Mouse (Mus musculus) CH12F3 (cell line): ENCODE data around the gene Zswim5.
"Not testable (repeated sequence)": the region's sequence is repeated elsewhere in the genome, so short reads cannot be mapped to it uniquely, and the experiment has no call there.

Source experiments
- in situ Hi-C: fragments of 300-500 bp; cut with MboI; formaldehyde crosslinking; loops from 2 replicates; pipeline ENCODE4 v1.14.3; 2020; ENCODE audit warnings: low sequenced_read_pairs

Zswim5 gene

DNA sequence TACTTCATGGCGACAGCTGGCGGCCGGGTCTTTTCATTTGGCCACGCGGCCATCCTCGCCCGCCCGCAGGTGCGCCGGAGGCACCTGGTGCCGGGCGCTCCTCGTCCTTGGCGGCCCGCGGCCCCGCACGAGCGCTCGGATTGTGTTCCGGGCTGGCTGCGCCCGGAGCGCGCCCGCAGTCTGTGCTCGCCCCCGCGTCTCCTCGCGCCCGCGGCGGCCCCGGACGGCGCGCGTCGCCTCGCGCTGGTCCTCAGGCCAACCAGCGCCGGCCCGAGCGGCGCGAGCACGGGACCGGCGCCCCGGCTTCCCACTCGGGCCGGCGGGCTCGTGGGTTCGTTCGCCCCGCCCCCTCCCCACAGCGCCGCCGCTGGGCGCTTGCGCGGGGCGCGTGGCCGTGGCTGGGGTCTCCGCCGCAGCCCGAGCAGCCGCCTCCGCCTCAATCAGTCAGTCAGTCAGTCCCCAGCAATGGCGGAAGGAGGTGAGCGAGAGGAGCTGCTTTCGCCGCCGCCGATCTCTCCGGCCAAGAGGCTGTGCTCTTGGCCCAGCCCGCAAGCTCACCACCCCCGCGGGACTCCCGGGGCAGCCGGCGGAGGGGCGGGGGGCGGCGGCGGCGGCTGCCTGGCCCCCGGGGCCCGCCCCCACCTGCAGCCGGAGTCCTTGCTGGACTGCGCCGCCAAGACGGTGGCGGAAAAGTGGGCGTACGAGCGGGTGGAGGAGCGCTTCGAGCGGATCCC, at the start of gene Zswim5:
Gene Zswim5 (plus strand): TSS at position 382 of the 734 bp plus-strand sequence.
- in situ Hi-C loops = no loop called here

DNA sequence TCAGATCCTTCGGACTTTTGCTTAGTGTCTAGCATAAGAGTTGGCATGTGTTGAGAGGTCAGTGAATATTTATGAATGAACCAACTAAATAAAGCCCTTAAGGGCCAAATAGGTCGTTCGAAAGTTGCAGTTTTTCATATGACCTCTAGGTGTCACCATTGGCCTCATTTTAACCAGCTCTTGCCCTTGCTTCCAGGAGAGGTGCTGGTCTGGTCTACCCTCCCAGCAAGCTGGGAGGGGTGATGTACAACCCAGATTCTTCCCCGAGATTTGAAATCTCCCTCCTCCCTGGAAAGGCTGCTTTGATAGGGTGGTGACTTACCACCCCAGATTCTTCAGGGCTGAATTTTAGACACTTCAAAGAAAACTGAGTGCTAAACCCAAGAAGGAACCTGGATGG, 49.4 kb upstream of the Zswim5 start:
- in situ Hi-C loops = no loop called here

DNA sequence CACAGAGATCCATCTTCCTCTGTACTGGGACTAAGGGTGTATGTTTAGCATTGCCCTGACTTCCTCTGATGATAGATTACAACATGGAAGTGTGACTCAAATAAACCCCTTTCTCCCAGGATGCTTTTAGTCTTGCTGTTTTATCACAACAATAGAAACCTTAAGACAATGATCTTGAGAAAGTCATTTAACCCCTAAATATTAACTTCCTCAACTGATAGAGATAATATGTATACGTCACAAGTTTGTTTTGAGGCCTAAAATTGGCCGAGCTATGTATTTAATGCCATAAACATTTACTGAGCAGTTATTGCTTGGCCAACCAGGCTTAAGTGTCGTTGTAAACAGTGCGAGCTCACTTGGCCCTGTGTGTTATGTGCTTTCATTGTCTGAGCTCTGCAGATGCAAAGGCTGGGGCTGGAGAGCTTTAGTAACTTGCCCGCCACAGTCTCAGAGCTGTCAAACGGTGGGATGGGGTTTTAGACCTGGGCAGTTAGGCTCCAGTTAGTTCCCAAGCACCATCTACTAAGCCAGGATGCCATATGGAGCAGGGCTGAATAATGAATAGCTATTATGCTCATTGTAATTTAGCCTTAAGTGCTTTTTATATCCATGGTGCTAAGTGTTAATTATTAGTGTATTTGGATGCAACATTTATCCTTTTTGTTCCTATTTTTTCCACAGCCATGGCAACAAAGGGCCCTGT, 47.7 kb upstream of the Zswim5 start:
- in situ Hi-C loops = loop anchor here (5.0 kb wide), 1 partner anchor 163 kb away; the partner anchor contains the start of gene Urod

DNA sequence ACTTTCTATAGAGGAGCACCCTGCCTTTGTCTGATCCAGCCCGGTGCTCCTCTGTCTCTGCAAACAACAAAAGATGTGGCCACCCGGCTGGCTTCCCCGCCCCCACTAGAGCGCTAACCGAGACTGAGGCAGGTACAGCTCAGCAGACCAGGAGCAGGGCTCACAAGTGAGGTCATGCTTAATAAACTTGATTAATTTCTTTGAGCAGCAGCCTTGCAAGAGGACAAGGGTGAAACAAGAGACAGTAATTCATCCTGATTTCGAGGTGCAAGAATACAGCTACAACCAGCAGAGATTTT, 47.2 kb upstream of the Zswim5 start:
- in situ Hi-C loops = loop anchor here (5.0 kb wide), 1 partner anchor 162 kb away; the partner anchor contains the start of gene Urod

DNA sequence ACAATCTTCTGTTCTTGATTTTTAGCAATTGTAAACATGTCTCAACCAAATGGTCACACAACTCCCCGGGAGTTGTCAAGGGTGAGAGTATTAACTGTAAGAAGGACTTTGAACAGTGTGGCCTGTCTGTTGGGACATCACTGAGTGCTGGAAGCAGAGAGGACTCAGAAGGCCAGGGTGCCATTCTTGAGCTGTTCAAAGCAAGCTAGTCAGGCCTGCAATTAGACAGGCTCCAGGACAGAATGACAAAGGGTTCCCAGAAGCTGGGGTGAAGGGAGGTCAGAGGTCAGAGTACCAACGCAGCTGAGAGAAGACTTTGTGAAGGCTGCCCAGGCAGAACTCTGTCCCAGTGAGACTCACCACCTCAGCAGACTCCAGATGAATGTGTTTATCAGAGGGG, 38.2 kb upstream of the Zswim5 start:
- in situ Hi-C loops = no loop called here

DNA sequence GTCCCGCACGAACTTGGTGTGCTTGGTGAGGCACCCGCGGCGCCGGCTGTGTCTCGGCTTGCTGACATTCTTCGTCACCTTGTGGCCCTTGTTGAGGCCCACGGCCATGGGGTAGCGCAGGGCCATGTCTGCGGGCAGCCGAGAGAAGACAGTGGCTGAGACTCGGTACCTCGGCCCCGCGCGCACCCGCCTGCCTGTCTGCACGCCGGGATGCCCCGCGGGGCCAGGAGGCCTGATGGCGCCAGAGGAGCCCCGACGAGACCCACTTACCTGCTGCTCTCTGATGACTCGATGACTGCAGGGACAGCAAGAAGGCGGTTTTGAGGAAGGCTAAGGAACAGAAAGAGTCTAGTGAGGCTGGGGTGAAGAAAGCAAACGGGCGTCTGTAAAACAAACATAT, 37.1 kb upstream of the Zswim5 start:
- in situ Hi-C loops = not testable (repeated sequence)

DNA sequence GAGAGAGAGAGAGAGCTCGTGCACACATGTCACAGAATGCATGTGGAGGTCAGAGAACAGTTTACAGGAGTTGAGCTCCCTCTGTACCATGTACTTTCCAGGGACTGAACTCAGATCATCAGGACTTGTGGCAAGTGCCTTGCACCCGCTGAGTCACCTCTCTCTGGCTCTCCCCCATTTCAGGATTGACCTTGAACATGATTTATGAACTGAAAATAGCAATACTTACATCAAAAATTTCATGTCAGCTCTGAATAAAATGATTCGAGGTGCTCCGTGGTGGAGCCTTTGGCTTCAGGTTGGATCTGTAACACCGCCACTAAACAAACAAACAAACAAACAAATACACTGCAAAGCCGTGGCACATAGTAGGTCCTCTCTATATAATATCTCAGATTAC, 36.3 kb upstream of the Zswim5 start:
- in situ Hi-C loops = no loop called here

DNA sequence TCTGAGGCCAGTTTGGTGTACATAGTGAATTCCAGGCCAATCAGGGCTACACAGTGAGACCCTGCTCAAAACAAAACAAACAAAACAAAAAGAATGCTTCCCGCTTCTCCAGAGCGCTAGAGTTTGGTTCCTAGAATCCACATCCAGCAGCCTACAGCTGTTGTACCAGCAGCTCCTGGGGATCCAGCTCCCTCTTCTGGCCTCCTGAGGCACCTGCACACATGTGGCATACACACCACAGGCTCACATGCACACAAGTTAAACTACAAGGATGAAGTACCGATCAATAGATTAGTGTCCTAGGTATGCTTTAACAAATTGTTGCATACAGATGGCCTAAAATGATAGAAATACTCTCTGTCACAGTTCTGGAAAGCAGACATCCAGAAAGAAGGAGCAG, 32.9 kb upstream of the Zswim5 start:
- in situ Hi-C loops = no loop called here

DNA sequence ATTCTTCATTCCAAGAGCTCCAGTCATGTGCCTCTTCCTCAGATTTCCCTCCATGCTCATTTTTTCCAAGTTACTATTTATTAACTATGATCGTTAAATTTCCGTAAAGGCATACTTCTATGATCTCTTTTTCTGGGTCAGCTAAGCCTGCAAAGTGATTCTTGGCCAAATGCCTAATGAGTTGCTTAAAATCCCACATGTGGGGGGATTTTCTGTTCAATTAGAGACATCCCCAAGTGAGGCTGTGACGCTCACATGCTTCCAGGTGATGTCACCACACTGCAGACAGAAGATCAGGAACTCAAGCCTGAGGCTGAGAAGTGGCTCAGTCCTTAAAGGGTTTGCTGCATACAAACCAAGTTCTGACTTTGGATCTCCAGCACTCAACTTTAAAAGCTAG, 27.3 kb upstream of the Zswim5 start:
- in situ Hi-C loops = no loop called here

DNA sequence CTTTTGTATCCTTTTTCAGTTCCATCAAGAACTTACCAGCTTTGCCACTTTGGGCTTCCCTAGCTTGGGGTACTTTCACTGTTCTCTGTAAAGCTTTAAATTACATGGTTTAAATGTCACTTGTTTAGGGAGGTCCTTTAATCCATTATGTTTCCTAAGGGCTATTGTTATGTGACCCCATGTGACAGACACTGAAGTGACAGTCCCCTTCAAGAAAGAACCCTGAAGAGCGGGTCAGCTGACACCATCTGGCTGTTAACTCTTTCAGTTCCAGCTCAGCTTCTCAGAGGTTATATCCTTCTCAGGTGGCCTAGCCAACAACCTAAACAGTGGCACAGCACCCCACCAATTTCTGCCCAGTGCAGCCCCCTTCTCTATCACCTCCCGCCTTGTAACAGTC, 22.9 kb upstream of the Zswim5 start:
- in situ Hi-C loops = no loop called here

DNA sequence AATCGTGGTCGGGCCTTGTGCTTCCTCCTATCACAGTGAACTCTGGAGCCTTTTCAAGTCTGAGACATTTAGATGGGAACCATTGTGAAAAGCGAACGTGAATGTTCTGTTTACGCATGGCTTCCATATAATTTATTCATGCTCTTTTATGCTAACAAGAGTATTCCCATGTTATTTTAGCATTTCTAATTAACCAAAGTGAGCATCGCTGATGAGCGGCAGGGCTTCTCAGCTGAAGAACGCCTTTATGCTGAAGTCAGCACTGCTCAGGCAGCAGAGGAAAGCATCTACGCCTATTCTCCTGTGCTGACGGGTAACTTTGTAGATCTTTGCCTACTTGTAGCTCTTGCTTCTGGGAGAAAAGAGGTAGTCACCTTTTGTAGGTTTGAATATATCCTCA, 20.0 kb upstream of the Zswim5 start:
- in situ Hi-C loops = no loop called here

DNA sequence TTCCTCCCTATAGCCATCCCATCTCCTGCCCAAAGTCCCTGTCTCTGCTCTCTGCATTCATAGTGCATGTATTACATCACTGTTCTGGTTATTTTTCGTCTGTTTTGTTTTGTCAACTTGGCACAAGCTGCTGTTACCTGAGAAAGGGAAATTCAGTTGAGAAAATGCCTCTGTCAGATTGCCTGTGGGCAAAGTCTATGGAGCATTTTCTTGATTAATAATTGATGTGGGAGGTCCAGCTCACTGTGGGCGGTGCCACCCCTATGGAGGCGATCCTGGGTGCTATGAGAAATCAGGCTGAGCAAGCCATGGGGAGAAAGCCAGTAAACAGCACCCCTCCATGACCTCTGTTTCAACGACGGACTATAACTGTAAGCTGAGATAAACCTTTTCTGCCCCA, 17.5 kb upstream of the Zswim5 start:
- in situ Hi-C loops = no loop called here

DNA sequence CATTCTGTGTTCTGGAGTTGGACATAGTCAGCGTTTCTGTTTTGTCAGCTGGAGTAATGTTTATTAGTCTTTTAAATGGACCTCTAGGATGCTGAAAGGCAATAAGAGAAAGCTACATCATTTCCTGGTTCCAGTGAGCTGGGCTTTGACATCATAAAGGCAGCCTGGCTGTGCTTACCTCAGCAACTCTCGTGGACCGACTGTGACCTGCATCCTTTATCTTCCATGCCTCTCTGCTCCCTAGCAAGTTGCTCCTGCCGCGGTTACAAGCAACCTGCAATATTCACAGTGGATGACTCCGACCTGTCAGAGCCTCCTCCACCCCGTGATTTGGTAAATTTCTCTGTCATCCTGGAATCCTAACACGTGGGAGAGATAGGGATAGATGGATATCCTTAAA, 15.2 kb upstream of the Zswim5 start:
- in situ Hi-C loops = no loop called here

DNA sequence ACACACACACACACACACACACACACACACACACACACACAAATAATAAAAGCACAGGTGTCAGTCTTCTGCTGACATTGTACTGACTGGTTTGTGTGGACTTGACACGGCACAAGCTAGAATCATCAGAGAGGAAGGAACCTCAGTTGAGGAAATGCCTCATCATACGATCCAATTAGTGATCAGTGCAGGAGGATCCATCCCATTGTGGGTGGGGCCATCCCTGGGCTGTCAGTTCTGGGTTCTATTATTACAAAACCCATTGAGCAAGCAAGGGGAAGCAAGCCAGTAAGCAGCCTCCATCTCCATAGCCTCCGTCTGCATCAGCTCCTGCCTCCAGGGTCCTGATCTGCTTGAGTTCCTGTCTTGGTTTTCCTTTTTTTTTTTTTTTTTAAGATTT, 7.3 kb upstream of the Zswim5 start:
- in situ Hi-C loops = no loop called here

DNA sequence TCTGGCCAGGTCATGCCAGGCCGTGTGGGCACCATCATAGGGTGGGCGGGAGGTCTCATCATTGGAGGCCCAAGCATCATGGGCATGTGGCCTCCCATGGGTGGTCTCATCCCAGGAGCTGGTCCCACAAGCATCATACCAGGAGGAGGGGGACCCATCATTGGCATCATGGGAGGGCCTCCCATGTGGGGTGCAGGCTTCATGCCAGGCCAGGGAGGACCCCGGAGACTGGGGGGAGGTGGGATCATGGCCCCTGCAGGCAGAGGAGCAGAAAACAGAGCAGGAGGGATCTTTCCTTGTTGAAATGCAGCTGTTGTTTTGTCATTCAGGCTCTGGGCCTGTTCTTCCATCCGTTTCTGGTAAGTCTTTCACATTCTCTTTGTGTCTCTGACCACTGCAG, 2.6 kb upstream of the Zswim5 start:
- in situ Hi-C loops = no loop called here

DNA sequence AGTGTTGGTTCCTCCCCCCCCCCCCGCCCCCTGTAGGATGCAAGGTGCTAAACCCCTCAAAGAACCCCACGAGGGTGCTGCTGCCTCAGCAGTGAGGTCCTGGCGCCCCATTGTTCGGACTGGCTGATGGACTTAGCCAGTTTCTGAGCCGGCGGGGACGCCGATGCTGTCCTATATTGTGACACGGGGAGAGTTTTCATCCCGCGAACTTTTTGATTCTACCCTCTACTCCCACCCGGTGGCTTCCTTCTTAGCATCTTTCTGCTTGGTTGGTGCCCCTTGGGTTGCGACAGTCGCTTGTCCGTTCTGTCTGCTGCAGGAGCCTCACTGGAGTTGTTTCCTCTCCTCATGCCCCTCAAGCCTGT, 564 bp upstream of the Zswim5 start:
- in situ Hi-C loops = no loop called here

DNA sequence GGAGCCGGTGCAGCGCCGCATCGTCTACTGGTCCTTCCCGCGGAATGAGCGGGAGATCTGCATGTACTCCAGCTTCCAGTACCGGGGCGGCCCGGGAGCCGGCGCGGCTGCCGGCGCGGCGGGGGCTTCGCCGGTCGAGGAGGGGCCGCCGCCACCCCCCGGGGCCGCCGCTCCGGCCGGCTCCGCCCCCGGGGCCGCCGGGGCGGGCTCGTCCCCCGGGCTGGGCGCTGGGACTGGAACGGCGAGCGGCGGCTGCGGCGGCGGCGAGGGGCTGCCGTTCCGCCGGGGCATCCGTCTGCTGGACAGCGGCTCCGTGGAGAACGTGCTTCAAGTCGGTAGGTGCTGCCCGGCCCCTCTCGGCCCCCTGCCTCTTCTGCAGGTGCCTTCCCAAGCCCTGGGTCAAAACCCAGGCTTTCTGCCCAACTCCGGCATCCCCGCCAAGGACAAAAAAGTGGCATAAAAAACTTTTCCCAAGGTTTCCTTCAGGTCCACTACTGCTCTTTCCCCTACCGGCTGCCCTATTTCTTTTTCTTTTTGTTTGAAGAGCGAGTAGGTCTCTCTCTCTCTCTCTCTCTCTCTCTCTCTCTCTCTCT, 649 bp downstream of the Zswim5 start:
- in situ Hi-C loops = no loop called here

DNA sequence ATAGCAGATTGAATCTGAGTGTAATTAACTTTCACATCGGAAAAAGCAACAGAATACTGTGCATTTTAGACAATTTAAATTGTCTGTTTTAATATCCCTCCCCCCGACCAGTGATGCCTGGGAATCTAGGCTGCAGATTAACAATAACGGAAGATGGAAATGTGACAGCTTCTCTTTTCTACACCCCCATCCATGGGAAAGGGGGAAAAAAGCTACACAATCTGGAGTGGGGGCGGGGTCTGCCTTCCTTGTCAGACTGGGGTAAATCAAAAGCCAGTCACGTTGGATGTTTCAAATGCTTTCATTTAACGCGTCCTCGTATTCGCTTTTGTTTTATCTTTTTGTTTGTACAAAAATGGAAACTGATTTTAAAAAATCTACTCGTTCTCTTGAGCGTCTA, 1.3 kb downstream of the Zswim5 start:
- in situ Hi-C loops = no loop called here

DNA sequence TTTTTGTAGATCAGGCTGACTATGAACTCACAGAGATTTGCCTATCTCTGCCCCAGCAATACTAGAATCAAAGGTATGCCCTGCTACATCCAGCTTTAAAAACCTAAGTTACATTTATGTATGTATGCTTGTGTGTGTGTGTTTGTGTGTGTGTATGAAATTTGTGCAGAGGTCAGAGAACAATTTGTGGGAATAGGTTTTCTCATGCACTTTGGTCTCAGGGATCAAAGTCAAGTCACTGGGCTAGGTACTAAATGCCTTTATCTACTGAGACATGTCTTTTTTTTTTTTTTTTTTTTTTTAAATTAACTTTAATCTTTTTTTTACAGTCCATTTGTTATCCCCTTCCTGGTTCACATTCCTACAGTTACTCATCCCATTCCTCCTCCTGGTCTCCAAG, 5.5 kb downstream of the Zswim5 start:
- in situ Hi-C loops = no loop called here

DNA sequence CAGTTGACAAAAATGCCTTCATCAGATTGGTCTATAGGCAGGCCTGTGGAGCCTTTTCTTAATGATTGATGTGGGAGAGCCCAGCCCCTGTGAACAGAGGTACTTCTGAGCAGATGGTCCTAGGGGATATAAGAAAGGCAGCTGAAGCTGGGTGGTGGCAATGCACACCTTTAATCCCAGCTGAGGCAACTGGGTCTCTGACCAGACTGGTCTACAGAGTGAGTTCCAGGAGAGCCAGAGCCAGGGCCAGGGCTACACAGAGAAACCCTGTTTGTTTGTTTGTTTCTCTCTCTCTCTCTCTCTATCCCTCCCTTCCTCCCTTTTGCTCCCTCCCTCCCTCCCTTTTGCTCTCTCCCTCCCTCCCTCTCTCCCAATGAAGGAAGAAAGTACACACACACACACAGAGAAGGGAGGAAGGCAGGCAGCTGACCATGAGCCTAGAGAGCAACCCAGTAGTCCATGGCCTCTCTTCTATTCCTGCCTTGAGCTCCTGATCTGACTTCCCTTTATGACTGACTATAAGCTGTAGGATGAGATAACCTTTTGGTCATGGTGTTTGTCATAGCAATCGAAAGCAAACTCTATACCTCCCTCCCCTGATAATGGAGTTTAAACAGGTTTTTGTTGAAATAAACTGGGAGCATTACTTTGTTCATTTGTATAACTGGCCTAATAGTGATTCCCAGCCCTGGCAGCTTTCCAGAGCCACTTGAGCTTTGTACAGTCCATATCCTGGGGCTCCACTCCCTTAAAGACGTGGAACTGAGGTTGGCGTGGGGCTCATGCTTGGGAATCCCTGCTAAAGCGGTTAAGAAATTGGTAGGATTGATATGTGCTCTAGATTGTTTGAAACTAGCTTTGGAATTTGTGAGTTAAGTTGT, 17.3 kb downstream of the Zswim5 start:
- in situ Hi-C loops = no loop called here

DNA sequence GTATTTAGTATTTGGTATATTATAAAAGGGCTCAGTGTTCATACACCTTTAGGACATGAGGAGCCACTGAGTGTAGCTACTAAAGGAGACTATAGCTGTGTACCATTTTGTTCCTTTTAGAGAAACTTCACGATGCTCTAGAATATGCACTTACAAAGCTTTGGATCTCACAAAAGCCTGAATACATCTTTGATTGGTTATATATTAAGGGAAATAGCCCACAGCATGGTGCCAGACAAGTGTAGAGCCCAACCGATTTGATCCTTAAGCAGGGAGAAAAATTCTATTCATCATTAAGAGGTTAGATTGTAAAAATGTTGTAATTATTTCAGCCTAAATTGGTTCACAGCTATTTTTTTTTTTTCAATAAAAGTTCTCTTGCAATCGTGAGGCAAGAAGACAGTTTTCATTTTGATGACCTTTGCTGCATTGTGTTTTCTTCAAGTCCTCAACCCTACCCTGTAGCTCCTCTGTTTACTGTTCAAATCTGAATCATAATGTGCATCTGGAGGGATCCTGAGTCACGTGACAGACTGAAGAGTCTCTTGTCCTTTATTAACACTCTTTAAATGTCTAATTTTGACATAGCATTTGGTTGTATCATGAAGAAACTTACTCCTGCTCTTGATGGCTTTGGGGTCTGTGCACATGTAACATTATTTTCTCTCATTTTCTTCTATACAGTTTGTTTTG, 33.5 kb downstream of the Zswim5 start:
- in situ Hi-C loops = no loop called here
